Mouse (Mus musculus) left cerebral cortex, postnatal 36 days (tissue): ENCODE measurements around the gene Lrrfip1. TPM values are rescaled to one million over a fixed set of nuclear protein-coding genes. Genes with fewer than 3 reads are reported as not detected.

Experiments used
- DNase-seq, 2 experiments: peaks; one replicate each; pipeline ENCODE4 v3.0.0; 2021 to 2022; ENCODE audit warnings: low spot score in 2 of 2, mixed read lengths in 1 of 2
- intact Hi-C: fragments of 180-260 bp; cut with DNase I; formaldehyde crosslinking; loops from one replicate; pipeline ENCODE4 v1.15.1; 2025
- total RNA-seq, 2 experiments: library from RNA; stranded (reverse); gene quantifications; 2 replicates each; pipeline ENCODE4 v1.2.3; 2021

Lrrfip1 gene
- total RNA-seq, 2 experiments from 2014 or later: 56.6 to 78.7 TPM

- intact Hi-C loops: no loop called here
- DNase-seq: no peak
These were observed 18.7 kb downstream of the Lrrfip1 start for GRCm38 (mm10) chr1:91017111-91017758.

- intact Hi-C loops: no loop called here
- no peak for DNase-seq
These were observed 20.8 kb downstream of the Lrrfip1 start for GRCm38 (mm10) chr1:91019346-91019745.

GRCm38 (mm10) chr1:91021304-91021703, 22.8 kb downstream of the Lrrfip1 start:
- intact Hi-C loops: no loop called here
- DNase-seq: no peak

- DNase-seq: peak; percentile 45 to 53
- intact Hi-C loops: no loop called here
These were observed 23.8 kb downstream of the Lrrfip1 start for GRCm38 (mm10) chr1:91022157-91022895.

GRCm38 (mm10) chr1:91023230-91023629, 24.7 kb downstream of the Lrrfip1 start:
- no peak for DNase-seq
- intact Hi-C loops: no loop called here

GRCm38 (mm10) chr1:91023960-91024359, 25.4 kb downstream of the Lrrfip1 start:
- intact Hi-C loops: no loop called here
- no peak for DNase-seq

- no peak for DNase-seq
- intact Hi-C loops: no loop called here
These were observed 25.9 kb downstream of the Lrrfip1 start for GRCm38 (mm10) chr1:91024464-91024863.

GRCm38 (mm10) chr1:91026945-91027344, 28.4 kb downstream of the Lrrfip1 start:
- DNase-seq: no peak
- intact Hi-C loops: no loop called here

- intact Hi-C loops: no loop called here
- no peak for DNase-seq
These were observed 31.8 kb downstream of the Lrrfip1 start for GRCm38 (mm10) chr1:91030383-91030782.

- intact Hi-C loops: no loop called here
These were observed 33.0 kb downstream of the Lrrfip1 start for GRCm38 (mm10) chr1:91031547-91031946.

GRCm38 (mm10) chr1:91032393-91032971, 33.9 kb downstream of the Lrrfip1 start:
- no peak for DNase-seq
- intact Hi-C loops: no loop called here

More at GRCm38 (mm10) chr1:91031547-91031946, 33.0 kb downstream of the Lrrfip1 start:
- no peak for DNase-seq

- intact Hi-C loops: no loop called here
- DNase-seq: no peak
These were observed 36.0 kb downstream of the Lrrfip1 start for GRCm38 (mm10) chr1:91034547-91034946.

- DNase-seq: no peak
- intact Hi-C loops: no loop called here
These were observed 36.7 kb downstream of the Lrrfip1 start for GRCm38 (mm10) chr1:91035266-91035665.

GRCm38 (mm10) chr1:91037213-91037612, 38.7 kb downstream of the Lrrfip1 start:
- no peak for DNase-seq
- intact Hi-C loops: no loop called here

GRCm38 (mm10) chr1:91038010-91038409, 39.5 kb downstream of the Lrrfip1 start:
- intact Hi-C loops: no loop called here
- DNase-seq: no peak

- DNase-seq: no peak
- intact Hi-C loops: no loop called here
These were observed 40.0 kb downstream of the Lrrfip1 start for GRCm38 (mm10) chr1:91038531-91038930.

GRCm38 (mm10) chr1:91041605-91042004, 43.1 kb downstream of the Lrrfip1 start:
- intact Hi-C loops: loop anchor here (5.0 kb wide), 1 partner anchor 56 kb away; no protein-coding TSS in a partner anchor
- DNase-seq: no peak

GRCm38 (mm10) chr1:91043191-91043590, 44.7 kb downstream of the Lrrfip1 start:
- DNase-seq: no peak
- intact Hi-C loops: loop anchor here (5.0 kb wide), 1 partner anchor 54 kb away; no protein-coding TSS in a partner anchor

GRCm38 (mm10) chr1:91044176-91044575, 45.6 kb downstream of the Lrrfip1 start:
- DNase-seq: no peak
- intact Hi-C loops: loop anchor here (5.0 kb wide), 1 partner anchor 53 kb away; no protein-coding TSS in a partner anchor

- intact Hi-C loops: loop anchor here (5.0 kb wide), 1 partner anchor 53 kb away; no protein-coding TSS in a partner anchor
- no peak for DNase-seq
These were observed 46.1 kb downstream of the Lrrfip1 start for GRCm38 (mm10) chr1:91044648-91045047.

GRCm38 (mm10) chr1:91046237-91046636, 47.7 kb downstream of the Lrrfip1 start:
- no peak for DNase-seq
- intact Hi-C loops: no loop called here
